Mouse (Mus musculus) ovary, adult 18-20 months (tissue): ENCODE results near the gene Grpel1.

Experiments used
- DNase-seq: peaks from one replicate; pipeline ENCODE4 v3.0.0; 2022; ENCODE audit warnings: low spot score, mixed read lengths

Gene Grpel1

GRCm38 (mm10) chr5:36510956-36511355 is 46.2 kb downstream of the Grpel1 start:
- no peak for DNase-seq

DNA sequence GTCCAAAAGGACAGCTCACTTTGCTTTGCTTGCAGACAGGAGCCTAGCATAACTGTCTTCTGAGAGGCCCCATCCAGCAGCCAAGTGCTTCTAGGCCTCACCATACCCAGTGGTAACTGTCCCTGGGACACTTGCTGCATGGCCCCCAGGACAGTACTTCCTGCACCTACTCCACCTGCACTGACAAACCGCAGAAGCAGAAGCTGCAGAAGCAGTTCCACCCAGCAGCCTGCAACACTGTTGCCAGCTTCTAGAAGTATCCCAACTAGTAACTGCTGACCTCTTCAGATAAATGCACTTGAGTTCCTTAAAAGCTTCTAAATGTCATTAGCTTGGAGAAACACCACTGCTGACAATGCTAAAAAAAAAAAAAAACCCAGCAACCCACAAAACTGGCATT is 50.3 kb downstream of the Grpel1 start:
- no peak for DNase-seq

GRCm38 (mm10) chr5:36515558-36515957 is 50.8 kb downstream of the Grpel1 start:
- no peak for DNase-seq

DNA sequence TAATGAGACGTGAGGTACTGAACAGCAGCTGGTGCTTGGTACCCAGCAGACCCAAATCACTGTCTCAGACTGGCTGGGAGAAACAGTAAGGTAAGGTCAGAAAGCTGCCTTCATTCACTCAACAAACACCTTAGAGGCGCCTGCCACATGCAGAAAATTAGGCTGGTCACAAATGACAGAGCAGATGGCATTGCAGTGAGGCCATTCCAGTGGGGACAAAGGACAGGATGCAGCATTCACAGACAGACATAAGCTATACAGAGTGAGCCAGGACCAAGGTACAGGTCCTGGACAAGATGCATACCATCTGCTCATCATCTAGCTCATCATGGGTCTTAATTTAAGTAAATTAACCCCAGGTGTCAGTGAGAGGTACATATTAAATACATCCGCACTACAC is 52.8 kb downstream of the Grpel1 start:
- DNase-seq = no peak

GRCm38 (mm10) chr5:36519751-36520150 is 55.0 kb downstream of the Grpel1 start:
- DNase-seq = no peak

GRCm38 (mm10) chr5:36522782-36523181 is 58.0 kb downstream of the Grpel1 start:
- no peak for DNase-seq

DNA sequence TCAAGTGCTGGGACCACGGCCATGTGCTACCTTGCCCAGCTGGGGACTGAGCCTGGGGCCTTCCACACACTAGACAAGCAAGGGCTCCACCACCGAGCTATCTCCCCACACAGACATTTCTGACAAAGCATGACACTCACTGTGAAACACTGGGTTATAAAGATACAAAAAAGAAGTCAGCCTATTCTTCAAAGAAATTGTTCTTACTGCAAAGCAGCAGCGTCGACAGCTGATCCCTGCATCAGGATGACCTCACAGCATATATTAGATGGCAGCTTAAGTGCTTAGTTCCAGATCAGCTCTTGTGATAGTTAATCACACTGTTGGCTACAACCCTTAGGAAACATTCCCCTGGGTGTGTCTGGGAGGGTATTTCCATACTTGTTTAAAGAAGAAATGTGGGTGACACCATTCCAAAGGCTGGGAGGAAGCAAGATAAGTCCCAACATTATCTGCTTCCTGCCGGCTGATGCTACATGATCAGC is 58.5 kb downstream of the Grpel1 start:
- no peak for DNase-seq
